Mouse (Mus musculus) inflammation-experienced regulatory T-cells (primary cell): ENCODE data around the gene Oip5. TPM values are rescaled to one million over a fixed set of nuclear protein-coding genes. Genes with fewer than 3 reads are reported as not detected.

ENCODE experiments used
- polyA plus RNA-seq, 2 experiments: library from polyadenylated mRNA; unstranded; fragments of 100-300 nt; shearing (Covaris generic); gene quantifications; one replicate each; pipeline ENCODE4 v1.2.1; 2017

The Oip5 gene
- polyA plus RNA-seq: 1 to 10 TPM; 2.0 to 2.6 TPM

DNA sequence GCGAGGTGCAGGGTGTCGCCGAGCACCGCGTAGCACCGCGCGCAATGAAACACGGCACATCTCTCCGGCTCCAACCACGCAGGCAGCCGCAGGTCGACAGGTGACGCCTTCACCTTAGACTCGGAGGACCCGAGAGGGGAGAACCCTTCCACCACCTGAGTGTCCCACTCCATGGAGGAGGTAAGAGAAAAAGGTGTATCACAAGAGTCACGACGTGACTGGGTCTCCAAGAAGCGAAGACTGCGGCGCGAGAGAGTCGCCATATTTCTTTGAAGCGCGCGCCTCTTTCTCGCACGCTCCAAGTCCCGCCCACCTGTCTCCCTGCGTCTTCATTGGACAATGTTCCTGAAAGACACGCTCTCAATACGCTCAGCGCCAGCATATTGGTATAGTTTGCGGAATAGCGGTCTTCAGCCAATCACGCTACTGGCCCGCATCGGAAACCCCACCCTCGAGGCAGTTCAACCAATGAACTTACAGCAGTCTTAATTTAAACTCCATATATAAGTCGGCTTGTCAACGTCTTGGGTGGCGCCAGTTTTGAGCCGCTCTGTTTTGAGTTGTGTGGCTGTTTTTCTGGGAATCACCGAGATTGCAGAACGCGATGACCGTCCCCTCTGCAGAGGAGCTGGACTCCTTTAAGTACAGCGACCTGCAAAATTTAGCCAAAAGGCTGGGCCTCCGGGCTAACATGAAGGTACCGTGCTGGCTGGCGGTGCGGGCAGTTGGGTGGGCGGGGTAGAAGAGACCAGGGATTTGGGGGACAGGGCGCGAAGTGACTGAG lies at the start of gene Oip5, which contains the start of gene Nusap1:
TSS of gene Oip5 (minus strand) at position 271 of the 784 bp plus-strand sequence.
TSS of gene Nusap1 (plus strand) at position 100 of the 784 bp plus-strand sequence.

DNA sequence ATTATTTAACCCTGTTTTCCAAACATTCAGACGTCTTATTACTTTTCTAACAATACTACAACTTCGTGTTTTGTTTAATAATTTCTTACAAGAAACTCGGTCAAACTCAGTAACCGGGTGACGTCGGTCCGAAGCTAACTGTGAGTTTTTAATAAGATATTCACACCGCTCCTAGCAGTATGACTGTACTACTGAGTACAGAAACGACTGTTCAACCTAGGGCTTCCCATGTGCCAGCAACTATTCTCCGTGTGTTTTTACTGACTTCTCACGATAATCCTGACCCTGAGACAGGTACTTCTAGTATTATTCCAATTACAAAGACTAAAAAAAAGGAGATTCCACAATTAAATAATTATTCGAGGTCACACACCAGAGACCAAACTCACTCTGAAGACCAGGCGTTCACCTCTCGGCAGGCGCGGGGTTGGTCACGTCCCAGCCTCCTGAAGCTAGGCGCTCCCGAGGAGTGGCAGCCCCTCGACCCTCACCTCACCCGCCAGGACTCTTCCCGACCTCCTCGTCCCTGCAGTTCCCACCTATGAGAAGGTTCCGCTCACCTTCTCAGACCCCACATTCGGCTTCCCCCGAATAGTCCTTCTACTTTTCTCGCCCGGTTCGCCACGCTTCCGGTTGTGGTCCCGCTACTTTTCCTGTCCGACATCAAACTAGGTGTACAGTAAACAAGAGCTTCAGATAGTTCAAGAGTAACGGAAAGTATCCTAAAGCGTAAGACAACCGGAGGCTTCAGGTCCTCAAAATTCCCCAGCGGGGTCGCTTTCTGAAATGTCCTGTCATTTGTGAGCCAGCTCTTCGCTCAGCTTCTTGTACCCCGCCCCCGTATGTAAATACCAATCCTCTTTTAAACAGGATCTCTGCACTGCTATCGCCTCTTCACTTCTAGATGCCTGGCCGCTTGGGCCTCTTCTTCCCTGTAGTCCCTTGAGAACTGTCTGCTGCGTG lies 44.2 kb upstream of the Oip5 start, which contains the start of gene Ndufaf1:
TSS of gene Ndufaf1 (minus strand) at position 608 of the 963 bp plus-strand sequence.

Other genes with a start within 250 kb of the Oip5 start
- 1 to 10 TPM; 4.4 to 6.2 TPM for gene Ino80, start 140.8 kb downstream of the Oip5 start, polyA plus RNA-seq
- gene Exd1, start 70.8 kb downstream of the Oip5 start, polyA plus RNA-seq: 1 to 10 TPM in 1 of 2 experiments, under 1 TPM in 1; 0.02 to 1.3 TPM
- gene Chp1, start 70.8 kb downstream of the Oip5 start, polyA plus RNA-seq: 10 to 100 TPM; 58.3 to 82.7 TPM
- 1 to 10 TPM in 1 of 2 experiments, not detected in 1; 1.9 TPM for gene Nusap1, start 171 bp downstream of the Oip5 start, polyA plus RNA-seq
- 10 to 100 TPM; 29.0 to 30.9 TPM for gene Ndufaf1, start 44.4 kb upstream of the Oip5 start, polyA plus RNA-seq
- gene Rtf1, start 56.6 kb upstream of the Oip5 start, polyA plus RNA-seq: 10 to 100 TPM; 56.4 to 67.5 TPM
- gene Itpka, start 123.9 kb upstream of the Oip5 start, polyA plus RNA-seq: under 1 TPM; 0.16 to 0.84 TPM
- gene Ltk, start 142.0 kb upstream of the Oip5 start, polyA plus RNA-seq: 1 to 10 TPM in 1 of 2 experiments, under 1 TPM in 1; 0.58 to 1.4 TPM
- 10 to 100 TPM; 26.4 to 34.6 TPM for gene Rpap1, start 169.1 kb upstream of the Oip5 start, polyA plus RNA-seq
- gene Tyro3, start 179.3 kb upstream of the Oip5 start, polyA plus RNA-seq: 1 to 10 TPM; 6.3 to 6.8 TPM